Mouse (Mus musculus): ENCODE results near the gene Olfr323.
A peak's percentile ranks its signal among the peaks of the same experiment; 100 is the strongest.

Olfr323 gene

DNA sequence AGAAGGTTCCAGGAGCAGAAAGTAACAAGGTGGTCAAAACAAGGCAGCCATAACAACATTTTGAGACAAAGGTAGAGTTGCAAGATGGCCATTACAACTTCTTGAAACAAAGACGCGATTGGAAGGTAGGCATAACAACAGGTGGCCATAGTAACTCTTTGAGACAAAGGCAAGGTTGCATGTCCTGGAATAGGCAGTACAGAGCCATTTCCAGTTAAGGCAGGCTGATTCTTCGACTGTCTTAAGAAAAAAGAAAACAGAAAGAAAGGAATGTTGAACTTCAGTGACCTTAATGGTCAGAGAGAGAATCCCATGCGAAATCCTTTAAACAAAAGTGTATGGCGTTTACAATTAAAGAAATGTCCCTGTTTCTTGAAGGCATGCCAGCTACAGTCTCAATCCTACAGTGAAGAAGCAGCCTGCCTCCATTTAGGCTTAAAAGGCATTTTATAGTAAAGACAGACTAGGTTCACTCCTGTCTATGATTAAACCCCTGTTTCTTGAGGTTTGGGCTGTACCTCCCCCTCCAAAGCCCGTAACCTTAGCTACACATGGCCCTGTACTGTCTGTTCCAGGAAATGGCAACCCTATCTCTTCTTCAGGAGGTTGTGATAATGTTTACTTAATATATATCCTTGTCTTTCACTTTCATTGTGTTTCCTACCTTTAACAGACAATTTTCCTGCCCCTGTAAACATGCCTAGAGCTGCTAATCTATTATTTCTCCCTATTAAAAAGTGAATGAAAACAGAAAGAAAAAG lies 27.3 kb downstream of the Olfr323 start:
- no peak for DNase-seq

DNA sequence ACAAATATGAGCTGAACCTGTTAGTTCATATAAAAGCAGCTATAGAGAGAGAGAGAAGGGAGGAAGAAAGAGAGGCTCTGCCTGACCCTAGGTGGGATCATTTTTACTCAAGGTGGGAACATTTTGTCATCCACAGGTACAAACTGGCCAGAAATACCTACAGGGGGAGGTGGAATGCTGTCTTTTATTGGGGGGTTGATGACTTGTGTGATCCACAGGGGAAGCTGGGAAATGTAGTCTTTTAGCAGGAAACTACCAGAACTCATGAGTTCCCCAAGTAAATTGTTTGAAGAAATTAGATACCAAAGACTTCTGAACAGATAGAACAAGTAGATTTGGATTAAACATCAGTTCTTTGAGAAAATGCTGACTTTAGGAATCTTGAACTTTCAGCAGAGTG lies 28.2 kb downstream of the Olfr323 start:
- no peak for DNase-seq

DNA sequence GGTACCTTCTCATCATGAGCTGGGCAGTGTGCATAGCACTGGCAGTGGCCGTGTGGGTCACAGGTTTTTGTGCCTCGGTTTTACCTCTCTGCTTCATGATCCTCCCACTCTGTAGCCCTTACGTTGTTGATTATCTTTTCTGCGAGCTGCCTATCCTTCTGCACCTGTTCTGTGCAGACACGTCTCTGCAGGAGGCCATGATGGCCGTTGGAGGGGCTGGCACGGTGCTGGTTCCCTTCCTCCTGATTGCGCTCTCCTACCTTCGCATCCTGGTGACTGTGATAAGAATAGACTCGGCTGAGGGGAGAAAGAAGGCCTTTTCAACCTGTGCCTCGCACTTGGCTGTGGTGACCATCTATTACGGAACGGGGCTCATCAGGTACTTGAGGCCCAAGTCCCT lies 32.5 kb downstream of the Olfr323 start:
- DNase-seq: no peak

DNA sequence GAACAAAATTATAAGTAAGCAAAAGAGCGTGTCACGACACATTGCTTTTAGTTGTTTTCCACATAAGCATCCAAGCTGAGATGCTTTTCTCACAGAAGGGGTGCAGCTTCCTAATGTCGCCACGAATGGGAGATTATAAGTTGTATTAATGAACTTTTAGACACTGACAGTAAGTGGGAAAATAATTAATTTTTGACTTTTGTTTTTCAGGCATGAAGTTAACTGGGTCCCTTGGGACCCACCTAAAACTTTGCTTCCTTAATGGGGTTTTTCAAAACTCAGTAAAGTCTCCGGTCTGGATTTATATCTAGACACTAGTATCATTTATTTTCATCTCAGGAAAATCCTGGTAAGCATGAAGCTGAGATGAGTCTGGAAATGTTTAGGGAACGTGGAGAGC lies 35.5 kb downstream of the Olfr323 start, which contains the start of gene Olfr324:
TSS of gene Olfr324 (plus strand) at position 301 of the 400 bp plus-strand sequence.
- no peak for DNase-seq

DNA sequence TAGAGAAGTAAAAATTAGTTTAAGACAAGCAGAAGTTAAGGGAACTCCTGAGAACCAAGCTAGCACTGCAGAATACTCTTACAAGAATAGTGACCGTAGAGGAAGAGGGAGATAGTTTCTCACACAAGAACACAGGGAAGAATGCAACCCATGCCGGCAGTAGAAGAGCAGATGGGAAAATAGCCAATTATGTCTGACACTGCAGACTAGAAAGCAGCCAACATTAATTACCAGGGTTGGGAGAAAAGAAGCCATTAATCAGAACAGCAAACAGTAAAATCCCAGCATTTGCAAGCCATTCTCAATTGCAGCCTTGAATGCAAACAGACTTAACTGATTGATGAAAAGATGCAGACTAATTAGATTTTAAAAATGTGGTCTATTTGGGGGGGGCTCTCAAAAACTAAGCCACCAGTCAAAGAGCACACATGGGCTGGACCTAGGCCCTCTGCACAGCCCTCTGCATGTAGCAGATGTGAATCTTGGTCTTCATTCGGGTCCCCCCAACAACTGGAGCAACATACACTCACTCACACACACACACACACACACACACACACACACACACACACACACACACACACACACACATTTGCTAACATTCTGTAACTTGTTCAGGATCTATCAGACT lies 41.6 kb downstream of the Olfr323 start:
- no peak for DNase-seq

DNA sequence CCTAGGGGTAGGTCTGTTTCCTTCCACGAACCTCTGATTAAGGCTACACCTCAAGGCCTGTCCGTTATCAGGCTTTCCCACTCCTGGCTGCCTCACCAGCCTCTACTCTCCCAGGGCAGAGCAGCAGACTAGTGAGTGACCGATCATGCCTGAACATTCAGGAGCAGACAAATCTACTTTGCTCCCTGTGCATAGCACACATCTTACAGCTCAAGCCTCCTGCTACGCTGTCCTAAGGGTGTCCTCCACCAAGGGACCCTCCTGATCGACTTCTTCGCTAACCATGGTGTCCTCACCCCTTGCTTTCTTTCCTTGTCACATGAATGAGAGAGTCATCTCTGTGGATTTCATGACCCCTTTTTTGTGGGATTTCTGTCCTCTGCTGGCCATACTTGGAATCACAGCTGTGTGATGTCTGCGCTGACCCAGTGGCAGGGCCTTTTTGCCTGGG lies 42.4 kb downstream of the Olfr323 start:
- peak; percentile 40 for DNase-seq

DNA sequence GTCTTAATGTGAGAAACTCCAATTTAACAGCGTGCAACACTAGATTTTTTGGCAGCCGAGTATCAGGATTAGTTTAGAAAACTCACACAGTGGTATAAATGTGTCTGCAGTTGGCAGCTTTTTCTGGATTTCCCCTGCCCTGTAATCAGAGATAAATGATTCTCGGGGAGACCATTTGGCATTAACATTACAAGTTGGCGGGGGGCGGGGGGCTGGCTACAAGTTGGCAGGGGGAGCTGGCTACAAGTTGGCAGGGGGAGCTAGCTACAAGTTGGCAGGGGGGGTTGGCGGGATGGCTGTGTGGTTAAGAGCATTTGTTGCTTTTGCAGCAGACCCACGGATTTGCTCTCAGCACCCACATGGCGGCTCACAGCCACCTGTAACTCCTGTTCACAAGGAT lies 51.7 kb downstream of the Olfr323 start:
- no peak for DNase-seq

DNA sequence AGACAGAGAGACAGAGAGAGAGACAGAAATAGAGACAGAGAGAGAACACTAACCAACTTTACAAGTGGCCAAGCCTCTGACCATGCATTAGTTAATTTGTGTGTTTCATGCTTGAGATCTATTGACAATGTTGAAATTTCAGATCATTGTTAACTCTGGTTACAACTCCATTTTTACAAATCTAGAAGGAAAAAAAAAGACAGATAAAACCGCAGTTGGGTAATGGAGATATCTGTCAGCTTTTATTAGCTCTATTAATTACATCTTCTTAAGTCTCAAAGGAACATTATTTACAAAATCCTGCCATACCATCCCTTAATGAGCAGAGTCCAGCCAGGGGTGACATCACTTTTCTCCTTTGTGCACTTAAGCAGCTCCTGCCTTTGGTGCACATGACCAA lies 52.9 kb downstream of the Olfr323 start, which contains the start of gene Olfr325:
TSS of gene Olfr325 (plus strand) at position 301 of the 400 bp plus-strand sequence.
- DNase-seq: no peak
